Mouse (Mus musculus) MEL (cell line): Measurements from ENCODE around the gene Slc8a1. TPM values are rescaled to one million over a fixed set of nuclear protein-coding genes. Genes with fewer than 3 reads are reported as not detected.

Experiments used
- DNase-seq: peaks from one replicate; pipeline ENCODE4 v3.0.0; 2011; ENCODE audit warnings: low read depth, low spot score
- H3K27ac ChIP-seq: 2 replicates; pipeline ENCODE4 v1.5.1; 2012; ENCODE audit warnings: low read depth, mild to moderate bottlenecking, control low read depth, low read length, moderate library complexity; ENCODE audit not compliant: control insufficient read depth
- H3K27me3 ChIP-seq, 2 experiments: fragments of 150-350 bp in 1 of 2; sonication (generic) in 1 of 2; 2 replicates each; pipeline ENCODE4 v1.6.1; 2012; ENCODE audit warnings: low read length in 2 of 2, mild to moderate bottlenecking in 2 of 2, improper control_type of control experiment in 1 of 2, moderate library complexity in 1 of 2; ENCODE audit not compliant: insufficient read depth in 2 of 2, control insufficient read depth in 1 of 2
- H3K36me3 ChIP-seq, 2 experiments: 2 replicates each; pipeline ENCODE4 v1.6.1; 2012 to 2014; ENCODE audit warnings: low read length in 2 of 2, improper control_type of control experiment in 1 of 2, inconsistent platforms in 1 of 2, mild to moderate bottlenecking in 1 of 2; ENCODE audit not compliant: insufficient read depth in 2 of 2, control insufficient read depth in 1 of 2
- H3K4me1 ChIP-seq, 2 experiments: fragments of 150-350 bp in 1 of 2; sonication (generic) in 1 of 2; 2 replicates each; pipeline ENCODE4 v1.6.1; 2012; ENCODE audit warnings: low read length in 2 of 2, improper control_type of control experiment in 1 of 2, mild to moderate bottlenecking in 1 of 2; ENCODE audit not compliant: insufficient read depth in 2 of 2, control insufficient read depth in 1 of 2
- H3K4me3 ChIP-seq, 2 experiments: fragments of 150-350 bp in 1 of 2; sonication (generic) in 1 of 2; 2 replicates each; pipeline ENCODE4 v1.5.1; 2012; ENCODE audit warnings: low read depth in 2 of 2, low read length in 2 of 2, mild to moderate bottlenecking in 2 of 2, moderate library complexity in 2 of 2, control low read depth in 1 of 2, improper control_type of control experiment in 1 of 2; ENCODE audit not compliant: control insufficient read depth in 1 of 2, insufficient read depth in 1 of 2
- H3K79me2 ChIP-seq: 2 replicates; pipeline ENCODE4 v1.6.1; 2012; ENCODE audit warnings: mild to moderate bottlenecking, low read length, moderate library complexity; ENCODE audit not compliant: control insufficient read depth, poor library complexity, insufficient read depth
- H3K9ac ChIP-seq: 2 replicates; pipeline ENCODE4 v1.6.1; 2012; ENCODE audit warnings: low read depth, mild to moderate bottlenecking, control low read depth, low read length, moderate library complexity; ENCODE audit not compliant: control insufficient read depth, poor library complexity, severe bottlenecking
- H3K9me3 ChIP-seq: fragments of 150-350 bp; sonication (generic); replicated peaks from 2 replicates; pipeline ENCODE4 v1.6.1; 2012; ENCODE audit warnings: mild to moderate bottlenecking, low read length, improper control_type of control experiment, moderate library complexity; ENCODE audit not compliant: insufficient read depth
- BHLHE40 ChIP-seq: IDR thresholded peaks from 2 replicates; pipeline ENCODE4 v1.6.1; 2012; ENCODE audit warnings: low read depth, mild to moderate bottlenecking, inconsistent platforms, low read length, improper control_type of control experiment, borderline replicate concordance
- CHD1 ChIP-seq: IDR thresholded peaks from 2 replicates; pipeline ENCODE4 v1.6.1; 2012; ENCODE audit warnings: low read depth, mild to moderate bottlenecking, inconsistent platforms, low read length, improper control_type of control experiment
- CHD2 ChIP-seq: IDR thresholded peaks from 2 replicates; pipeline ENCODE4 v1.6.1; 2011; ENCODE audit warnings: low read length, improper control_type of control experiment
- CTCF ChIP-seq, 3 experiments: IDR thresholded peaks in 2 of 3; conservative IDR thresholded peaks in 1 of 3; 2 replicates each; pipeline ENCODE4 v1.5.1; 2011 to 2012; ENCODE audit warnings: low read length in 3 of 3, low read depth in 2 of 3, mild to moderate bottlenecking in 2 of 3, improper control_type of control experiment in 1 of 3, inconsistent platforms in 1 of 3, mixed read lengths in 1 of 3, moderate library complexity in 1 of 3; ENCODE audit not compliant: control insufficient read depth in 1 of 3, insufficient read depth in 1 of 3, poor library complexity in 1 of 3, severe bottlenecking in 1 of 3
- ELF1 ChIP-seq: IDR thresholded peaks from 2 replicates; pipeline ENCODE4 v1.6.1; 2014; ENCODE audit warnings: low read depth, mild to moderate bottlenecking, inconsistent platforms, low read length, improper control_type of control experiment, moderate library complexity
- EP300 ChIP-seq, 2 experiments: IDR thresholded peaks; 2 replicates each; pipeline ENCODE4 v1.6.1; 2011; ENCODE audit warnings: improper control_type of control experiment in 2 of 2, low read length in 2 of 2, low read depth in 1 of 2, mild to moderate bottlenecking in 1 of 2
- GABPA ChIP-seq: IDR thresholded peaks from 2 replicates; pipeline ENCODE4 v1.6.1; 2012; ENCODE audit warnings: low read depth, mild to moderate bottlenecking, inconsistent platforms, low read length, improper control_type of control experiment, moderate library complexity
- GATA1 ChIP-seq: IDR thresholded peaks from 2 replicates; pipeline ENCODE4 v1.6.1; 2011; ENCODE audit warnings: low read depth, low read length, improper control_type of control experiment
- HCFC1 ChIP-seq: IDR thresholded peaks from 2 replicates; pipeline ENCODE4 v1.6.1; 2012; ENCODE audit warnings: low read depth, mild to moderate bottlenecking, inconsistent platforms, low read length, improper control_type of control experiment, moderate library complexity
- JUND ChIP-seq: IDR thresholded peaks from 2 replicates; pipeline ENCODE4 v1.6.1; 2011; ENCODE audit warnings: low read depth, mild to moderate bottlenecking, improper control_type of control experiment, low read length
- MAFK ChIP-seq: IDR thresholded peaks from 2 replicates; pipeline ENCODE4 v1.6.1; 2011; ENCODE audit warnings: low read depth, mild to moderate bottlenecking, low read length, improper control_type of control experiment, borderline replicate concordance
- MAX ChIP-seq: IDR thresholded peaks from 2 replicates; pipeline ENCODE4 v1.6.1; 2011; ENCODE audit warnings: low read length, improper control_type of control experiment
- MAZ ChIP-seq: IDR thresholded peaks from 2 replicates; pipeline ENCODE4 v1.6.1; 2012; ENCODE audit warnings: low read depth, mild to moderate bottlenecking, inconsistent platforms, low read length, improper control_type of control experiment
- MEF2A ChIP-seq: IDR thresholded peaks from 2 replicates; pipeline ENCODE4 v1.6.1; 2014; ENCODE audit warnings: low read depth, mild to moderate bottlenecking, inconsistent platforms, low read length, improper control_type of control experiment; ENCODE audit not compliant: poor library complexity, insufficient replicate concordance, severe bottlenecking; ENCODE audit errors: extremely low read depth
- MXI1 ChIP-seq: IDR thresholded peaks from 2 replicates; pipeline ENCODE4 v1.6.1; 2011; ENCODE audit warnings: mild to moderate bottlenecking, low read depth, low read length, improper control_type of control experiment
- MYB ChIP-seq: IDR thresholded peaks from 2 replicates; pipeline ENCODE4 v1.6.1; 2011; ENCODE audit warnings: mild to moderate bottlenecking, low read depth, low read length, improper control_type of control experiment
- MYC ChIP-seq: IDR thresholded peaks from 2 replicates; pipeline ENCODE4 v1.6.1; 2011; ENCODE audit warnings: low read depth, mild to moderate bottlenecking, low read length, improper control_type of control experiment, moderate library complexity
- NELFE ChIP-seq: IDR thresholded peaks from 2 replicates; pipeline ENCODE4 v1.6.1; 2011; ENCODE audit warnings: low read depth, low read length, improper control_type of control experiment
- POLR2AphosphoS2 ChIP-seq: IDR thresholded peaks from 2 replicates; pipeline ENCODE4 v1.6.1; 2011; ENCODE audit warnings: low read length, improper control_type of control experiment
- POLR2AphosphoS5 ChIP-seq: IDR thresholded peaks from 2 replicates; pipeline ENCODE4 v1.6.1; 2012; ENCODE audit warnings: low read depth, borderline replicate concordance, mild to moderate bottlenecking, inconsistent platforms, low read length, moderate library complexity, mixed read lengths
- RAD21 ChIP-seq: IDR thresholded peaks from 2 replicates; pipeline ENCODE4 v1.6.1; 2011; ENCODE audit warnings: mild to moderate bottlenecking, low read depth, low read length, improper control_type of control experiment
- SMC3 ChIP-seq: IDR thresholded peaks from 2 replicates; pipeline ENCODE4 v1.6.1; 2011; ENCODE audit warnings: low read depth, low read length, improper control_type of control experiment
- TAL1 ChIP-seq: IDR thresholded peaks from 2 replicates; pipeline ENCODE4 v1.6.1; 2012; ENCODE audit warnings: mild to moderate bottlenecking, inconsistent platforms, low read length, moderate library complexity, mixed read lengths
- TBP ChIP-seq: IDR thresholded peaks from 2 replicates; pipeline ENCODE4 v1.8.0; 2011; ENCODE audit warnings: low read depth, low read length, improper control_type of control experiment
- TCF12 ChIP-seq: IDR thresholded peaks from 2 replicates; pipeline ENCODE4 v1.6.1; 2014; ENCODE audit warnings: low read depth, mild to moderate bottlenecking, inconsistent platforms, low read length, improper control_type of control experiment, moderate library complexity
- UBTF ChIP-seq: IDR thresholded peaks from 2 replicates; pipeline ENCODE4 v1.6.1; 2012; ENCODE audit warnings: low read depth, mild to moderate bottlenecking, inconsistent platforms, low read length, improper control_type of control experiment, moderate library complexity, borderline replicate concordance; ENCODE audit not compliant: insufficient read depth
- USF1 ChIP-seq: IDR thresholded peaks from 2 replicates; pipeline ENCODE4 v1.6.1; 2014; ENCODE audit warnings: low read depth, mild to moderate bottlenecking, inconsistent platforms, low read length, improper control_type of control experiment, moderate library complexity
- USF2 ChIP-seq, 2 experiments: IDR thresholded peaks; 2 replicates each; pipeline ENCODE4 v1.6.1; 2011 to 2012; ENCODE audit warnings: improper control_type of control experiment in 2 of 2, low read length in 2 of 2, borderline replicate concordance in 1 of 2, inconsistent platforms in 1 of 2, low read depth in 1 of 2, mild to moderate bottlenecking in 1 of 2; ENCODE audit not compliant: insufficient read depth in 1 of 2
- polyA plus RNA-seq, 2 experiments: library from polyadenylated mRNA; stranded (reverse) in 1 of 2; unstranded in 1 of 2; fragments of >175 nt in 1 of 2; fragments of >200 nt in 1 of 2; gene quantifications; 2 replicates each; pipeline versions ENCODE4 v1.2.1 to v1.2.4; 2012; ENCODE audit warnings: low replicate concordance in 2 of 2, low read depth in 1 of 2; ENCODE audit not compliant: insufficient read length in 2 of 2, insufficient read depth in 1 of 2, missing spikeins in 1 of 2
- total RNA-seq: library from RNA; depleted of rRNA; stranded (reverse); fragments of 300-350 nt; gene quantifications from 2 replicates; pipeline ENCODE4 v1.2.3, GENCODE M21; 2012

Gene Slc8a1
- total and polyA plus RNA-seq, 3 experiments = 0.86 to 1.0 TPM; not detected in 1

DNA sequence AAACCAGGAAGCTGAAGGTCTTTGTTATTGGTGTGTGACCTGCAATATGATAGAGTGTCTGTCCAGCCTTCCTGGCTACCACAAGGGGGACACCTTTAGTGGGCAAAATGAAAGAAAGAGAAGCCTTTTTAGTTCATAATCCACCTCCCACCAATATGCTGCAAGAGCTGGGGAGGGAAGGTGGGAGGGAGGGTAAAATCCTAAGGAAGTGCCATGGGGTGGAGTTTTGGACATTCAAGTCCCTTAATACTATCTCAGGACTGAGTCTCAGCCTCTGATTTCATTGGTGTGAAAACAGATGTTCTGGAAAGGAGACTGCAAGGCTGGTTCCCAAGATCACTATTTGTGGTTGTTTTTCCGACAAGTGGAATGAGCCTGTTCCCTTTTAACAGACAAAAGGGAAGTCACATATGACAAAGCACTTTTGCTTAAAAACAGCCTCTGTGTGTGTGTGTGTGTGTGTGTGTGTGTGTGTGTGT is 25.9 kb downstream of the Slc8a1 start (continued):
- TF ChIP-seq EP300 (IDR thresholded peaks at IDR 0.05; ENCODE audit: low read depth in 1 of 2, low read length in 2 of 2) (peak; percentile 82 to 83), NELFE (no peak), MAX (no peak), MYB (no peak), POLR2AphosphoS2 (no peak), GATA1 (0 out of 2 replicates have a peak, but pooled peaks have one; percentile 18), JUND (no peak), MEF2A (no peak), CHD2 (no peak), MAFK (peak; percentile 36; the same call in 1 of the 2 replicates), CHD1 (no peak), UBTF (no peak), RAD21 (peak; percentile 18; the same call in 1 of the 2 replicates), MYC (no peak), MXI1 (no peak), SMC3 (peak; percentile 56), TBP (no peak)

DNA sequence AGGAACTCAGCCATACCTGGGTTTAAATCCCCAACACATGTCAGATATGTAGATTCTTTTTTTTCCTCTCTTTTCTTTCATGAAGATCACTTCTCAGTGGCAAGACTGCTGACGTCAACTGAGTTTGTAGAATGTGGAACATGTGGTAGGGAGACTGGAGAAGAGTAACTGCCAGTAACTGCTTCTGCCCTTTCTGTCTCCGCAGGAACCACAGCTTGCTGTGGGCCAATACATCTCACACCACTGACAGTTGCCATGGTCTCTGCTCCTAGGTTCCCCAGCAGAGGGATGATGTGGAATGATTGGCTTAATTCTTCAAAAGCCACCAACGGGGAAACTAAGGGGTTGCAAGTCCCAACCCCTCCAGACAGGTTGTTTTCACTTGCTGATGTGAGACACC is 33.4 kb downstream of the Slc8a1 start:
- H3K4me1 ChIP-seq = peaks cover 3 to 9% of the 10 kb centered on the region in 2 experiments; a peak in 3 of 4 replicates

More for the DNA sequence above, 33.4 kb downstream of the Slc8a1 start:
- Histone ChIP-seq H3K27me3 (no peaks in the 10 kb centered on the region), H3K9me3 (no peaks in the 10 kb centered on the region)
- DNase-seq = no peak
- TF ChIP-seq RAD21 = no peak
- TF ChIP-seq MAZ = no peak
- no peak for TF ChIP-seq ELF1
- TF ChIP-seq MAFK = no peak
- TF ChIP-seq BHLHE40 = no peak
- no peak for TF ChIP-seq TCF12
- no peak for TF ChIP-seq EP300 (IDR thresholded peaks at IDR 0.05; ENCODE audit: low read depth in 1 of 2, low read length in 2 of 2)
- TF ChIP-seq CTCF (IDR thresholded peaks at IDR 0.05 in 2 of 3, conservative IDR thresholded peaks at IDR 0.05 in 1 of 3; ENCODE audit: control insufficient read depth in 1 of 3, insufficient read depth in 1 of 3, low read depth in 2 of 3, low read length in 3 of 3, poor library complexity in 1 of 3, severe bottlenecking in 1 of 3) = no peak
- no peak for TF ChIP-seq SMC3
- no peak for TF ChIP-seq GABPA
- TF ChIP-seq TAL1 = no peak
- no peak for TF ChIP-seq USF2 (IDR thresholded peaks at IDR 0.05; ENCODE audit: borderline replicate concordance in 1 of 2, insufficient read depth in 1 of 2, low read depth in 1 of 2, low read length in 2 of 2)
- TF ChIP-seq POLR2AphosphoS5 = no peak
- TF ChIP-seq JUND = no peak
- no peak for TF ChIP-seq MXI1
- no peak for TF ChIP-seq MYB
- TF ChIP-seq HCFC1 = no peak
- no peak for TF ChIP-seq USF1
- TF ChIP-seq, all 39 proteins: peak for 0
- Histone ChIP-seq H3K79me2 (no peaks in the 10 kb centered on the region), H3K36me3 (peaks cover 0 to 10% of the 10 kb centered on the region in 2 experiments; a peak in 2 of 4 replicates), H3K9ac (no peak overlapping the region), H3K27ac (no peak overlapping the region), H3K4me3 (no peak overlapping the region)
